Mouse (Mus musculus): ENCODE data around the gene Akna.
A peak's percentile ranks its signal among the peaks of the same experiment; 100 is the strongest.

Akna gene

DNA sequence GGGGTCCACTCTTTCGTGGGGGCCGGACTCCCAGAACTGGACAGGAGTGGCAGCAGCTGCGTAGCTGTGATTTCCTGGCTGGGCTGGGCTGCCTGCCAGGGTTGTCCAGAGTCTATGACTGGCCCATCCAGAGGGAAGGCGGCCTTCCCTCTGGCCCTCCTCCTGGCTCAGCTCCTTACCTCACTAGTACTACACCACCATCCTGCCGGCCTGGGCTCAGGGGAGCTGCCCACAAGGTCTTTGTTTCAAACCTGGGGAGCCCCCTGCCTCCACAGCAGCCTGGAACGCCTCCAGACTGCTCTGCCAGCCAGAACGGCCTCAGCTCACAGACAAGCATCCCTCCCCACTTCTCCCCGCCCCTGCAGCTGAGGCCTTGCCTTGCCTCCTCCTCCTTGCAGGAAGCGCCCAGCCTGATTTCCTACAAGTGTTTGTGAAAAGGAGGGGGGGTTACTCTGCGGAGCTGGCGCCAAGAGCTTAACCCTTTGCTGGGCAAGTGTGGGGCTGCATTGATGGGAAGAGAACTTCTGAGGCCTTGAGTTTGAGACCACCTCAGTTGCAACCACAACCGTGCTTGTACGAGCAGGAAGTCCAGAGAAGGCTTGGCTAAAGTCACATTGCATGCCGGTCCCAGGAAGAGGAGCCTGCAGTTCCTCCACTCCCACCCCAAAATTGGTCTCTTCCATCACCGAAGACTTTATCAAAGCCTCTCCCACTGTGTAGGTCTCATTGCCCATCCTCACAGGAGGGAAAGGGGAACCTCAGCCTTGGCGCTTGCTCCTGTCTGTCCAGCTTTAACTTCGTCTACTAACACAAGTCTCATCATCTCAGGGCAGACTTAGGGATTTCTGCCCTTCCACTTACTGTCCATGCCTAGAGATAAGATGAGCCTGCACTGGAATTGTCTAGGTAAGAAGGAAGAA, at the start of gene Akna:
Akna (minus strand) TSS at position 315 of the 920 bp plus-strand sequence.
- DNase-seq (ENCODE audit: low read depth, low spot score): peak; percentile 89

GRCm38 (mm10) chr4:63452555-63452954, 49.4 kb upstream of the Akna start:
- DNase-seq (ENCODE audit: low read depth, low spot score): no peak

- DNase-seq (ENCODE audit: low read depth, low spot score): no peak
These were observed 47.4 kb upstream of the Akna start for GRCm38 (mm10) chr4:63450551-63450950.

GRCm38 (mm10) chr4:63444362-63445066, 41.4 kb upstream of the Akna start:
- no peak for DNase-seq (ENCODE audit: low read depth, low spot score)

DNA sequence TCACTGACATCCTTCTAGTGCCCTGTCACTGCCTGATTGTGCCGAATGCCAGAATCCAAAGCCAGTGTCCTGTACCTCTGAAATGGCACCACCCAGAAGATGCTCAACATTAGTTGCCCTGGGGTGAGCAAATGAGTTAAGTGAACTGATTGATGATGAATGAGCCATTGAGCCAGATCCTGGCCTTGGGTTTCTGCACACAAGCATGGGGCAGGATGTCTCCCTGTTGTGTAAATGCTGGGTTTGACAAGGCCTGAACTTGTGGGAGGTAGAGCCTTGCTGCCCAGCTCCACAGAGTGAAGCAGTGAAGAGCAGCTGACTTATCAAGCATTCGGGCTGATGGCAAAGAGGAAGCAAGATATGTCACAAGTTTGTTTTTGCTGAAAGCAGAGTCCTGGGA, 39.9 kb upstream of the Akna start:
- DNase-seq (ENCODE audit: low read depth, low spot score): no peak

GRCm38 (mm10) chr4:63441616-63442015, 38.5 kb upstream of the Akna start:
- DNase-seq (ENCODE audit: low read depth, low spot score): no peak

GRCm38 (mm10) chr4:63440262-63440661, 37.1 kb upstream of the Akna start:
- no peak for DNase-seq (ENCODE audit: low read depth, low spot score)

DNA sequence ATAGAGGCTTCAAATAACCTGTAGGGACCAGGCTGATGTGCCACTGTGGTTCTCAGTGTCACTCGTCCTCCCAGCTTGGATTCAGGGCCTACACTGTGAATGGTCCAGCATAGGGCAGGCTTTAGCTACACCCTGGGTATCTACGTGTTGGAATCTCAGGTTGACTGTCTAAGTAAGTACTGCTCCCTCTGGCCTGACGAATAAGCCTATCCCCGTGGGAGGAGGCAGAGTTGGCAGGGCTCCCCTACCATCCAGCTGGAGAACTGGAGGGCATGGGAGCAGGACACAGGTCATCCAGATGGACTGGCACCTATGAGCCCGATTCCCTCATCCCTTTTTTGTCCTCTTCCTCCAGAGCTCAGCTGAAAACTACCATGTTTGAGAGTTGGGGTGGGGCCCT, 34.8 kb upstream of the Akna start:
- DNase-seq (ENCODE audit: low read depth, low spot score): no peak

DNA sequence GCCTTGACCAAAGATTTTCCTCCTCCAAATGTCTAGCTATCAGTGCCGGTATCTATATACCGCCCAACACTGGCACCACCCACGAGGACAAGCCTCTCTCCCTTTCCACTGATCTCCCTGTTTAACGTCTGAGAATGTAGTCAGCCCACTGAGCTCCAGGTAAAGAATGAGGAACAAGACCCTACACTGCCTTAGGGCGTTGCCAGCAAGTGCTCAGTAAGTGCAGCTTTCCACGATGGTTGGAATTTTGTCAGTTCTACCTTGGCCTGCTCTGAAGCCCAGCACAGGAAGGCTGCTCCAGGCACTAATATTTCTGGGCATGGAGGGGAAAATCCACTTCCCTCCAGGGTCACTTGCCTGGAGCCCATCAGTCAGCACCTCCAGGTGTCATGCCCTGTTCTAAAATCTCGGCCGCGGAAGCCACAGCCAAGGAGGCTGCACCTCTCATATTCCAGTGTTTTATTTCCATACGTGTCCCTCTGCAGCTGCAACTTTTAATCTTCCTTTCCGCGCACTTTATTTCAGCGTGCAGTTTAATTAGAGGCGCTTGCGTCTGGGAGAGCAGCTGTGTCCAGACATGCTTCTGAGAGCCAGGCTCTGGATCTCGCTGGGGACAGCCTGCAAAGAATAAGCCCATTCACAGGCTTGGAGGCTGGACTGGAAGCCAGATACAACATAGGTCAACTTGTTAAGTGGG, 34.1 kb upstream of the Akna start:
- no peak for DNase-seq (ENCODE audit: low read depth, low spot score)

GRCm38 (mm10) chr4:63435402-63435801, 32.2 kb upstream of the Akna start:
- no peak for DNase-seq (ENCODE audit: low read depth, low spot score)

GRCm38 (mm10) chr4:63431098-63431497, 27.9 kb upstream of the Akna start:
- no peak for DNase-seq (ENCODE audit: low read depth, low spot score)

- no peak for DNase-seq (ENCODE audit: low read depth, low spot score)
These were observed 27.2 kb upstream of the Akna start for GRCm38 (mm10) chr4:63430357-63430756.

DNA sequence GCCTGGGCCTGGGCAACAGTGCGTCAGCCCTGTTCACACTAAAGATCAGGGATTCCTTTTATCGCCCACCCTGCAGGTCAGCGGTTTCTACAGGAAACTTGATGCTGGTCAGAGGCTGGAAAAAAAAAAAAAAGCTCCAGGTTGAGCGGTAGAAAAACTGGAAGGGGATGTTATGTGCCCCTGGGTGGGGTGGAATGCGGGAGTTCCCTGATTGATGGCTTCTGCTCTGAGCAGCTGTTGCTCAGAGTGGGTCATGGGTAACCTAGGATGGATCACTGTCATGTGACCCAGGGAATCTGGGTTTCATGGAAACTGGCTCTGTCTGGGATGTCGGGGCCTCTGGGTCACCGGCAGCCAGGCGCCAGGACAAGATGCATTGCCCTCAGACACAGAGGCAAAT, 23.2 kb upstream of the Akna start:
- no peak for DNase-seq (ENCODE audit: low read depth, low spot score)

- no peak for DNase-seq (ENCODE audit: low read depth, low spot score)
These were observed 20.7 kb upstream of the Akna start for GRCm38 (mm10) chr4:63423811-63424210.

GRCm38 (mm10) chr4:63423231-63423630, 20.1 kb upstream of the Akna start:
- no peak for DNase-seq (ENCODE audit: low read depth, low spot score)

GRCm38 (mm10) chr4:63420143-63420920, 17.2 kb upstream of the Akna start:
- DNase-seq (ENCODE audit: low read depth, low spot score): no peak

GRCm38 (mm10) chr4:63418270-63418669, 15.1 kb upstream of the Akna start:
- DNase-seq (ENCODE audit: low read depth, low spot score): no peak

GRCm38 (mm10) chr4:63417318-63417957, 14.3 kb upstream of the Akna start:
- peak; percentile 58 for DNase-seq (ENCODE audit: low read depth, low spot score)

DNA sequence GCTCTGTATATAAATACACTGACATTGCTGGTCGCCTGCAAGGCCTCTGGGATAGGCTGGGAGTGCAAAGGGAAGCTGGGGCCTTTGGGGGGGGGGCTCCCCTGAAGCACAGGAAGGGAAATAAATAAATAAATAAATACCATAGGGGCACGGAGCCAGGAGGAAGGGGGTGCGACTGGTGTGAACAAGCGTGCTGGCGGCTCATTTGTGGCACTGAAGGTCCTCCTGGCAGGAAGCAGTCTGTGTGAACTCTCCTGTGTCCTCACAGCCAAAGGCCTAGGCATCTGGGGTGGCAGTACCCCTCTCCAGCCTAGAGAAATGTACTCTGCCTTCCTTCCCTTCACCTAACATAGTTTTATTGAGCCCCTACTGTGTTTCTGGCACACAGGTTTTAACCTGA, 11.8 kb upstream of the Akna start:
- DNase-seq (ENCODE audit: low read depth, low spot score): no peak

DNA sequence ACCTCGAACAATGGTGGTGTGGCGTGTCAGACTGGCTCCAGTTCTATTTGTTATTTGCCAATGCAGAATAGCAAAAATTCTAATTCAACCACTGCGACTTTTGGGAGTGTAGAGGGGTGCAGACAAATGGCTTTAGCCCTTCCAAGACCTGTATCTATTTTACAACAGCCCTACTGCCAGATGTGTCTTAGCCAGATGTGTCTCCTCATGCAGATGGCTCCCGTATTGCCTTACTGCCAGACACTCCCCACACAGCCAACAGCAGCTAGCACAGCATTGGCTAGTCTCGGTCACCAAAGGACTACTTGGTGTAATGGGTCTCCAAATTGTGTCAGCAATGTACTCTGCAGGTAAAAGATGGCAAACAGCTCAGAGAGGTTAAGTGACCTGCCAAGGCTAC, 8.1 kb upstream of the Akna start:
- DNase-seq (ENCODE audit: low read depth, low spot score): no peak

- peak; percentile 87 for DNase-seq (ENCODE audit: low read depth, low spot score)
These were observed 7.4 kb upstream of the Akna start for GRCm38 (mm10) chr4:63410583-63410934.

Data from skeletal muscle tissue, adult 2 months (tissue).